Mouse (Mus musculus): ENCODE measurements around the gene Aprt.

Aprt gene

DNA sequence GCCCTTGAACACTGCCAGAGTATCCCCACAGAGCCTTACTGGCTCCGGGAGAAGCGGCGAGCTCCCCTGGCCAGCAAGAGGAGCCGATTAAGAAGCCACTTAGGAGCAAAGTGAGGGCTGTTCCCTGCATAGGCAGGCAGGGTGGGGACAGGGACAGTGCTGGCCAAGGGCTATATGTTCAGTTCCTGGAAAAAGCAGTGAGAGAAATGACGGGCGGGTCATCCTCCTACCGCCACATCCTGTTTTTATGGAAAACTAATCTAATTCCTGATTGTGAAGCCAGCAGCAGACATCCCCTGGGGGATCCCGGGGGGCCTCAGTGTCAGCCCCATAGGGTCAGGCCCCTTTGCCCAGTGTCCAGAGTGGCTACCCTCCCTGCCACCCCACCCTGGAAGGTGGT is 45.4 kb downstream of the Aprt start:
- no peak for DNase-seq (ENCODE audit: low read depth)

DNA sequence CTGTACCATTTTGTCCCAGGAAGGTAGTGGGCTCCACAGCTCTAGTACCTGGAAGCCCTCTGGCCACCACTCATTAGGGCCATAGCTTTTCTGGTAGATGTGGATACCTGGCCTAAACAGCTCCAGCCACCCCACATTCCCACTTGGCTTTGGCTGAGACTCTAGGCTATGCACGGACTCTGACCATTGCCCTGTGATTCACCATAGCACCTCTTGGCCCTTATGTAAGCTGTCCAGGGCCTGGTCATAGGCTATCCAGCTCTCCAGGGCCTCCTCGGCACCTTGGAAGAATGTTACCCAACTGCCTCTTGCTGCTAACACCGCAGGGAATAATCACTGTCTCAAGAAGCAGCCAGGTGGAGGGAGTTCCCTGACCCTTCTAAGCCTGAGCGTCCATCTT is 47.5 kb downstream of the Aprt start:
- no peak for DNase-seq (ENCODE audit: low read depth)

- no peak for DNase-seq (ENCODE audit: low read depth)
Observed at GRCm38 (mm10) chr8:122527937-122528336, 48.8 kb downstream of the Aprt start.

DNA sequence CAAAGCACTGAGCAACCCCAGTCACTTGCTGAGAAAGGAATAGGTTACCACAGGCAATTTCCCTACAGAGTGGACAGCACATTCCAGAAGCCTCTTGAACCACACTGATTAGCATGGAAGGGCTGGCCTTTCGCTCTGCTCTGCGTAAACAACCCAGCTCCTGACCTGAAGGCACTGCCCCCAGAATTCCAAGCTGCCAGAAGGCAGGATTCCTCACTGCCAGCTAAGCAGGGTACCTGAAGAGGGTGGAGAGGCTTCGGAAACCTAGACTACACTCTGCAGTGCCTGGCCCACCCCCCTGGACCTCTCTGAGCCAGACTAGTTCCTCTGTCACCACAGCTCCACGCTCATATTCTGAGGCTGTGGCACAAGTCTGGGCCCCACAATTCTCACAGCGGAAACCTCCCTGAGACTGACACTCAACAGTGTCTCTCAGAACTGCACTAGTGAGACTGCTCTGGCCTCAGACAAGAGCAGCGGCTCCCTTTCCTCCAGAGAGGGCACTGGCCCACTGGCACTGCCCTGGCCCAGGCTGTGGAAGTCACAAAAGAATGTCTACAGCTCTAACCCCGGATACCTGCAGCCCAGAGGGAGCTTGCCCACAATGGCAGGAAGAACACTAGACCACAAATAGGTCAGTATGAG is 50.1 kb downstream of the Aprt start:
- no peak for DNase-seq (ENCODE audit: low read depth)

- no peak for DNase-seq (ENCODE audit: low read depth)
Observed at GRCm38 (mm10) chr8:122526084-122526483, 50.6 kb downstream of the Aprt start.

DNA sequence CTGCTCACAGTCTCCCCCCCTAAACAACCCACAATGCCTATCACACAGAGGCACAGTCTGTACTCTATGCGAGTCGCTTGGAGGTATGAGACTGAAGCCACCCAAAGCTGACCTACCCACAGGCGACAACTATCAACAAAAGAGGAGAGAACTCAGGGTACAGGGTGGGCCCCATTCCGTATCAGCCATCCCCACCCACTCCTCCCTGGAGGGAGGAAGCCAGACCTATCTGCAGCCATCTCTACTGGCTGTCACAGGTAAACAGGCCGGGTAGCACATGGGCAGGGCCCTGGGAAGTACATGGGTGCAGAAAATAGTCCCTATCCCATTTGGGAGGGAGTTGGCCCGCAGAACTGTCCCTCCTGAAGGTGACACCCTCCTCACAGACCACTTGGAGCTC is 51.7 kb downstream of the Aprt start:
- DNase-seq (ENCODE audit: low read depth), result no peak

Measured in NIH3T3 (cell line).